Mouse (Mus musculus) embryonic fibroblast, embryonic 13.5 days (primary cell): ENCODE data around the gene Adamts20.

Experiments
- CTCF ChIP-seq: IDR thresholded peaks from 2 replicates; pipeline ENCODE4 v1.5.1; 2011; ENCODE audit warnings: mild to moderate bottlenecking, control low read depth, low read length, moderate library complexity, borderline replicate concordance; ENCODE audit not compliant: insufficient read depth
- POLR2A ChIP-seq: IDR thresholded peaks from 2 replicates; pipeline ENCODE4 v1.6.1; 2011; ENCODE audit warnings: low read depth, mild to moderate bottlenecking, control low read depth, low read length, moderate library complexity

- TF ChIP-seq POLR2A (no peak), CTCF (no peak)
These were observed 130.6 kb downstream of the Adamts20 start for GRCm38 (mm10) chr15:94334586-94334985.
